Mouse (Mus musculus): ENCODE data around the gene Otp.

DNA sequence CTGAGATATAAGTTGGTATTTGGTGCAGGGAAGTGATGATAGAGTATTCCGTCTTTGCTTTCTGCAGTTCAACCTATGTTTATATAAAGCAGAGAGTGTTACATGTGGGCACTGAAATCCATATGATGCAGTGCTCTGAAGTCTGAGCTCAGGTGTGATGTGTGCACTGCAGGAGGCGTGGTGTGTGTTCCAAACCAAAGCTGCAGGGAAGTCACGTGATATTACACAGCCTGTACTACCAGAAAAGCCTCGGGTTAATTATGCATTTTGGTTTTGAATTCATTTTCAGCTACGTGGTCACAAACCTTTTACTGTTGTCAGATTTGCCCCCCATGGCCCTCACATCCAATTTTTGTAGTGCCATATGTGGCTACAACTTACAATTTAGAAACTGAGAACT is 40.3 kb downstream of the Otp start:
- TF ChIP-seq TAL1 (IDR thresholded peaks at IDR 0.05; ENCODE audit: low read length): no peak
- TF ChIP-seq GATA1 (IDR thresholded peaks at IDR 0.05; ENCODE audit: low read length): no peak
